Mouse (Mus musculus) right cerebral cortex, postnatal 4 days (tissue): ENCODE measurements at regions not wholly inside any gene's neighbourhood (a gene's known extent, or its start where the extent isn't known, plus 50 kb on each side); places are given as distances from the start of the nearest gene placed in this dataset.

Experiments
- DNase-seq: peaks from one replicate; pipeline ENCODE4 v3.0.0-alpha.2; 2022

- no peak for DNase-seq
These were observed 133.2 kb downstream of the Klf5 start for GRCm38 (mm10) chr14:99431697-99432096.

GRCm38 (mm10) chr14:99434645-99435044 is 136.2 kb downstream of the Klf5 start:
- no peak for DNase-seq

- no peak for DNase-seq
These were observed 137.0 kb downstream of the Klf5 start for GRCm38 (mm10) chr14:99435512-99435911.

- no peak for DNase-seq
These were observed 137.6 kb downstream of the Klf5 start for GRCm38 (mm10) chr14:99436051-99436450.

GRCm38 (mm10) chr14:99449112-99449511 is 150.6 kb downstream of the Klf5 start:
- DNase-seq, result no peak

- no peak for DNase-seq
These were observed 151.4 kb downstream of the Klf5 start for GRCm38 (mm10) chr14:99449870-99450269.

- DNase-seq, result no peak
These were observed 152.8 kb downstream of the Klf5 start for GRCm38 (mm10) chr14:99451110-99451795.

- no peak for DNase-seq
These were observed 155.4 kb downstream of the Klf5 start for GRCm38 (mm10) chr14:99453916-99454315.

GRCm38 (mm10) chr14:99456555-99456954 is 158.1 kb downstream of the Klf5 start:
- DNase-seq, result no peak

- no peak for DNase-seq
These were observed 159.1 kb downstream of the Klf5 start for GRCm38 (mm10) chr14:99457573-99457972.

- no peak for DNase-seq
These were observed 173.6 kb downstream of the Klf5 start for GRCm38 (mm10) chr14:99472111-99472510.

GRCm38 (mm10) chr14:99475271-99475670 is 176.8 kb downstream of the Klf5 start:
- no peak for DNase-seq

- DNase-seq, result no peak
These were observed 182.0 kb downstream of the Klf5 start for GRCm38 (mm10) chr14:99480325-99481077.

- no peak for DNase-seq
These were observed 189.5 kb downstream of the Klf5 start for GRCm38 (mm10) chr14:99487981-99488380.

GRCm38 (mm10) chr14:99493197-99493596 is 194.7 kb downstream of the Klf5 start:
- DNase-seq, result no peak

- no peak for DNase-seq
These were observed 195.2 kb downstream of the Klf5 start for GRCm38 (mm10) chr14:99493659-99494058.

GRCm38 (mm10) chr14:99499502-99500266 is 201.2 kb downstream of the Klf5 start:
- DNase-seq, result no peak

- no peak for DNase-seq
These were observed 206.4 kb downstream of the Klf5 start for GRCm38 (mm10) chr14:99504909-99505308.

GRCm38 (mm10) chr14:99509696-99510536 is 211.4 kb downstream of the Klf5 start:
- no peak for DNase-seq

- no peak for DNase-seq
These were observed 217.0 kb downstream of the Klf5 start for GRCm38 (mm10) chr14:99515474-99515873.

- DNase-seq, result no peak
These were observed 218.2 kb downstream of the Klf5 start for GRCm38 (mm10) chr14:99516703-99517102.

GRCm38 (mm10) chr14:99520343-99520742 is 221.9 kb downstream of the Klf5 start:
- no peak for DNase-seq
